Comparison of ENCODE assay signal across 8 mouse cellular contexts in genomic region chr5:36988124-36988780, GRCm38 (mm10). TPM values are rescaled to one million over a fixed set of nuclear protein-coding genes. Genes with fewer than 3 reads are reported as not detected.
A peak's percentile ranks its signal among the peaks of the same experiment; 100 is the strongest.
DNase-seq lines count a peak whose midpoint lies in the region; ATAC-seq and TF ChIP-seq lines count a peak whose summit lies in the region.

No protein-coding gene starts in this region.

- H3K27ac ChIP-seq in liver, adult 2 months (replicated peaks; ENCODE audit: insufficient read depth, low read depth, low read length): peak overlapping the region; percentile 17; the same call in 1 of the 2 replicates
- no peak overlapping the region for H3K27ac ChIP-seq in embryonic facial prominence, embryonic 15.5 days (replicated peaks)
- H3K27ac ChIP-seq in hindbrain, embryonic 16.5 days (ENCODE audit: low read depth, low read length): no peak overlapping the region
- peak overlapping the region; percentile 80 for H3K27ac ChIP-seq in midbrain, embryonic 10.5 days (replicated peaks)

- H3K9ac ChIP-seq in liver, adult 2 months (ENCODE audit: low read depth, low read length): peak overlapping the region; percentile 91
- peak overlapping the region; percentile 55 for H3K9ac ChIP-seq in embryonic facial prominence, embryonic 15.5 days
- peak overlapping the region; percentile 72 for H3K9ac ChIP-seq in hindbrain, embryonic 16.5 days (ENCODE audit: low read depth, low read length)

- TF ChIP-seq CTCF in liver, adult 2 months (IDR thresholded peaks at IDR 0.05; ENCODE audit: low read depth, low read length): no peak

- 12% methylated on average over 24 of the region's 24 CpGs for WGBS in liver, adult 2 months
- 11% methylated on average over 24 of the region's 24 CpGs for WGBS in embryonic facial prominence, embryonic 15.5 days
- 13% methylated on average over 24 of the region's 24 CpGs for WGBS in hindbrain, embryonic 16.5 days
- WGBS in midbrain, embryonic 10.5 days: 14% methylated on average over 24 of the region's 24 CpGs

- H3K27me3 ChIP-seq in liver, adult 2 months (ENCODE audit: control insufficient read depth, insufficient read depth, low read length): no peaks in the 10 kb centered on the region
- no peaks in the 10 kb centered on the region for H3K27me3 ChIP-seq in embryonic facial prominence, embryonic 15.5 days
- H3K27me3 ChIP-seq in hindbrain, embryonic 16.5 days (replicated peaks; ENCODE audit: control insufficient read depth, insufficient read depth, low read length): no peaks in the 10 kb centered on the region
- peaks cover 20% of the 10 kb centered on the region for H3K27me3 ChIP-seq in midbrain, embryonic 10.5 days (ENCODE audit: low read depth, poor library complexity, severe bottlenecking)

- no peak for TF ChIP-seq POLR2A in liver, adult 2 months (IDR thresholded peaks at IDR 0.05; ENCODE audit: extremely low read depth, insufficient read depth, low read length)

- no peaks in the 10 kb centered on the region for H3K36me3 ChIP-seq in liver, adult 2 months (ENCODE audit: control insufficient read depth, insufficient read depth, low read length)
- H3K36me3 ChIP-seq in embryonic facial prominence, embryonic 15.5 days: no peaks in the 10 kb centered on the region
- H3K36me3 ChIP-seq in hindbrain, embryonic 16.5 days (ENCODE audit: control insufficient read depth, insufficient read depth, low read length): no peaks in the 10 kb centered on the region
- H3K36me3 ChIP-seq in midbrain, embryonic 10.5 days: no peaks in the 10 kb centered on the region

- ATAC-seq in embryonic facial prominence, embryonic 15.5 days (ENCODE audit: insufficient number of reproducible peaks, low FRiP score, low TSS enrichment, low read depth): peak; percentile 20
- no peak; the same call in 1 of the 2 replicates for ATAC-seq in hindbrain, embryonic 16.5 days

- H3K4me1 ChIP-seq in liver, adult 2 months (ENCODE audit: control insufficient read depth, insufficient read depth, low read length): peaks cover 4% of the 10 kb centered on the region; the same call in 1 of the 2 replicates
- peaks cover 11% of the 10 kb centered on the region for H3K4me1 ChIP-seq in embryonic facial prominence, embryonic 15.5 days
- peaks cover 11% of the 10 kb centered on the region for H3K4me1 ChIP-seq in hindbrain, embryonic 16.5 days (ENCODE audit: control insufficient read depth, insufficient read depth, low read depth, low read length)
- peaks cover 28% of the 10 kb centered on the region for H3K4me1 ChIP-seq in midbrain, embryonic 10.5 days

- peak overlapping the region; percentile 90 for H3K4me3 ChIP-seq in liver, adult 2 months (ENCODE audit: insufficient read depth, low read depth, low read length)
- peak overlapping the region; percentile 75 for H3K4me3 ChIP-seq in embryonic facial prominence, embryonic 15.5 days (replicated peaks)
- H3K4me3 ChIP-seq in hindbrain, embryonic 16.5 days (ENCODE audit: low read length): peak overlapping the region; percentile 66
- H3K4me3 ChIP-seq in midbrain, embryonic 10.5 days: peak overlapping the region; percentile 87

- no peaks in the 10 kb centered on the region for H3K9me3 ChIP-seq in embryonic facial prominence, embryonic 15.5 days (replicated peaks)
- no peaks in the 10 kb centered on the region; the same call in 1 of the 2 replicates for H3K9me3 ChIP-seq in hindbrain, embryonic 16.5 days (ENCODE audit: control insufficient read depth, low read length)
- H3K9me3 ChIP-seq in midbrain, embryonic 10.5 days (replicated peaks): no peaks in the 10 kb centered on the region

- no peak for DNase-seq in liver, adult 2 months (ENCODE audit: extremely low read depth, low read depth, low spot score)
- no peak for DNase-seq in liver
- DNase-seq in midbrain, embryonic 10.5 days (ENCODE audit: low spot score): no peak
- DNase-seq in yolk sac, embryonic 10.5 days (ENCODE audit: low spot score): no peak
- DNase-seq in Muller cell, postnatal 12 days (ENCODE audit: inconsistent ontology term): no peak
- DNase-seq in c-Kit-positive CD71-positive TER-119-positive erythroid progenitor cells, embryonic 14.5 days (ENCODE audit: low spot score): no peak

- H3K4me2 ChIP-seq in embryonic facial prominence, embryonic 15.5 days (replicated peaks): peak overlapping the region; percentile 91
- H3K4me2 ChIP-seq in hindbrain, embryonic 16.5 days (ENCODE audit: low read length): peak overlapping the region; percentile 90

- peaks cover 6% of the 10 kb centered on the region; the same call in 1 of the 2 replicates for H3K79me2 ChIP-seq in liver, adult 2 months (ENCODE audit: control insufficient read depth, insufficient read depth, low read length)

RNA-seq across cellular contexts. Expression of gene Wfs1, which starts 0.8 kb away (rescaled TPM):
- 2.1 and 2.2 TPM in 2 replicates for total RNA-seq in liver, adult 2 months (2014; rRNA removed)
- polyA plus RNA-seq in liver, adult 2 months (2012; rRNA removed): 7.4 and 8.8 TPM in 2 replicates
- polyA plus RNA-seq in embryonic facial prominence, embryonic 15.5 days (2015; fragmentation: Nextera tagmentation; extraction: Ambion mirVana): 12.5 and 13.3 TPM in 2 replicates
- polyA plus RNA-seq in hindbrain, embryonic 16.5 days (2015; fragmentation: Nextera tagmentation; extraction: Ambion mirVana): 11.0 and 12.3 TPM in 2 replicates
- polyA plus RNA-seq in midbrain, embryonic 10.5 days (2016; fragmentation: Nextera tagmentation; extraction: Ambion mirVana): 8.9 and 9.9 TPM in 2 replicates

Comparison
In these comparisons a context has a peak if more than half of its experiments do, and no peak if none do; other contexts are left out.
1. H3K27ac ChIP-seq: peak in liver, adult 2 months (single experiment) and midbrain, embryonic 10.5 days (single experiment); none in embryonic facial prominence, embryonic 15.5 days (single experiment) and hindbrain, embryonic 16.5 days (single experiment).
2. Peak in every context shown above with its lines, with median percentiles within 50 percentile points of each other: H3K4me3 ChIP-seq and H3K9ac ChIP-seq.